Mouse (Mus musculus) midbrain, postnatal 0 days (tissue): ENCODE measurements around the gene Oaz2. TPM values are rescaled to one million over a fixed set of nuclear protein-coding genes. Genes with fewer than 3 reads are reported as not detected.
"Not testable (repeated sequence)": the region's sequence is repeated elsewhere in the genome, so short reads cannot be mapped to it uniquely, and the experiment has no call there.

ENCODE experiments used
- ATAC-seq: fragments of 200-750 bp; cut with Nextera tagmentation; 2 replicates; pipeline ENCODE4 v1.8.0; 2017; ENCODE audit warnings: moderate number of reproducible peaks, mild to moderate bottlenecking, moderate TSS enrichment, moderate library complexity; ENCODE audit not compliant: low FRiP score
- DNase-seq: peaks from one replicate; pipeline ENCODE4 v3.0.0-alpha.2; 2015; ENCODE audit warnings: low spot score
- H3K27ac ChIP-seq: fragments of 300-500 bp; sonication (generic); 2 replicates; pipeline ENCODE4 v1.5.1; 2014; ENCODE audit warnings: low read depth, mild to moderate bottlenecking, low read length, mixed read lengths
- H3K27me3 ChIP-seq: fragments of 300-500 bp; sonication (generic); 2 replicates; pipeline ENCODE4 v1.6.1; 2014; ENCODE audit warnings: low read length, control low read depth, mixed read lengths; ENCODE audit not compliant: insufficient read depth
- H3K36me3 ChIP-seq: fragments of 300-500 bp; sonication (generic); 2 replicates; pipeline ENCODE4 v1.6.1; 2014; ENCODE audit warnings: low read length, control low read depth, mixed read lengths; ENCODE audit not compliant: insufficient read depth
- H3K4me1 ChIP-seq: fragments of 300-500 bp; sonication (generic); 2 replicates; pipeline ENCODE4 v1.6.1; 2014; ENCODE audit warnings: mild to moderate bottlenecking, control low read depth, antibody characterized with exemption, low read length, mixed read lengths; ENCODE audit not compliant: insufficient read depth
- H3K4me2 ChIP-seq: fragments of 300-500 bp; sonication (generic); 2 replicates; pipeline ENCODE4 v1.6.1; 2014; ENCODE audit warnings: low read depth, mild to moderate bottlenecking, low read length, mixed read lengths; ENCODE audit not compliant: poor library complexity, severe bottlenecking
- H3K4me3 ChIP-seq: fragments of 300-500 bp; sonication (generic); 2 replicates; pipeline ENCODE4 v1.5.1; 2014; ENCODE audit warnings: low read depth, mild to moderate bottlenecking, low read length, moderate library complexity
- H3K9ac ChIP-seq: fragments of 300-500 bp; sonication (generic); replicated peaks from 2 replicates; pipeline ENCODE4 v1.6.1; 2014; ENCODE audit warnings: mild to moderate bottlenecking, low read length, moderate library complexity, mixed read lengths; ENCODE audit not compliant: poor library complexity, severe bottlenecking
- H3K9me3 ChIP-seq: fragments of 300-500 bp; sonication (generic); 2 replicates; pipeline ENCODE4 v1.6.1; 2016; ENCODE audit warnings: low read length, control low read depth
- CTCF ChIP-seq: IDR thresholded peaks from 2 replicates; pipeline ENCODE4 v1.5.1; 2016; ENCODE audit warnings: antibody characterized with exemption, mild to moderate bottlenecking
- WGBS: fragments of 180-500 bp; shearing (Covaris S2); extraction: QIAGEN DNeasy Blood & Tissue Kit; methylation state at CpG from one replicate; pipeline ENCODE4 v1.1.7; 2014; 5-methylcytosine and 5-hydroxymethylcytosine counted together
- polyA plus RNA-seq: library from polyadenylated mRNA; unstranded; fragments of >200 nt; fragmentation: Nextera tagmentation; extraction: Ambion mirVana; gene quantifications from 2 replicates; pipeline ENCODE4 v1.2.1, GENCODE M21; 2015
- total RNA-seq: library from RNA; depleted of rRNA; stranded (reverse); fragments of >200 nt; gene quantifications from 2 replicates; pipeline ENCODE4 v1.2.3, GENCODE M21; 2014

Gene Oaz2
- total and polyA plus RNA-seq, 2 experiments from 2014 or later = 252 to 382 TPM

DNA sequence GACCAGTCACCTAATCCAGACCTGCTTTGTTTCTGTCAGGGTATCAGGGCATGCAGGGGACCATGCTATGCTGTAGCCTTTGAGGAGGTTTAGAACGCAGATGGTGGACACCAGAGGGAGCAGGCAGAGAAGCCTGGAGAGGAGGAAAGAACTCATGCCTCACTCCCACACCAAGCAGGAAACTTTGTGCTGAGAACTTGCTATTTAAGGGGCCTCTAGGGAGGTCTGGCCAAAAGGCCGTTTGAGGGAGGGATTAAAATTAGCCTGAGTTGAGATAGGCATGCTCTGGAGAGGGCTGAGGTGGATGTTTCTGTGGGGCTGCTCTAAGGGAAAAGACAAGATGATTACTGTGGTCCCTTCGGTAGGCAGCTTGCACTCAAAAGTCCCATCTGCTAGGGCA is 21.8 kb upstream of the Oaz2 start:
- H3K36me3 ChIP-seq = no peaks in the 10 kb centered on the region
- no peak overlapping the region for H3K4me2 ChIP-seq
- TF ChIP-seq CTCF = no peak
- H3K4me3 ChIP-seq = no peak overlapping the region
- H3K27me3 ChIP-seq = no peaks in the 10 kb centered on the region
- DNase-seq (no peak), ATAC-seq (no peak)
- H3K4me1 ChIP-seq = no peaks in the 10 kb centered on the region
- 54% methylated on average over 3 of the region's 3 CpGs for WGBS
- H3K9me3 ChIP-seq = no peaks in the 10 kb centered on the region
- H3K27ac ChIP-seq = no peak overlapping the region
- H3K9ac ChIP-seq = no peak overlapping the region

DNA sequence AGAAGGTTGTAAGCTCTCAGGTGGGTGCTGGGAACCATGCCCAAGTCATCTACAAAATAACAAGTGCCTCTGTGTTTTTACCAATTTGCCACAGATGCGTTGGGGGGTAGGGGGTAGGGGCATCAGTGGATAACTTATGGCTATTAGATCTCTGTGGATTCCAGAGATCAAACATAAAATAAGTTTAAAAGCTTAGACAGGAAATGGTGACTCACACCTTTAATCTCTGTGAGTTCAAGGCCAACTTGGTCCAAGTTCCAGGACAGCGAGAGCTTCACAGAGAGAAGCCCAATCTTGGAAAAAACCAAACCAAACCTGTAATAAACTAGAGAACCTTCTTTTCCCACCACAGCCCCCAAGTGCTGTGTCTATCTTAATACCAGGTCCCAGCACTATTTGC is 21.0 kb upstream of the Oaz2 start:
- WGBS = 95% methylated on average over 2 of the region's 2 CpGs
- Histone ChIP-seq H3K9ac (no peak overlapping the region), H3K36me3 (no peaks in the 10 kb centered on the region), H3K9me3 (no peaks in the 10 kb centered on the region), H3K4me2 (no peak overlapping the region), H3K4me1 (no peaks in the 10 kb centered on the region), H3K27ac (no peak overlapping the region), H3K4me3 (no peak overlapping the region), H3K27me3 (no peaks in the 10 kb centered on the region)
- no peak for ATAC-seq
- no peak for TF ChIP-seq CTCF
- no peak for DNase-seq

DNA sequence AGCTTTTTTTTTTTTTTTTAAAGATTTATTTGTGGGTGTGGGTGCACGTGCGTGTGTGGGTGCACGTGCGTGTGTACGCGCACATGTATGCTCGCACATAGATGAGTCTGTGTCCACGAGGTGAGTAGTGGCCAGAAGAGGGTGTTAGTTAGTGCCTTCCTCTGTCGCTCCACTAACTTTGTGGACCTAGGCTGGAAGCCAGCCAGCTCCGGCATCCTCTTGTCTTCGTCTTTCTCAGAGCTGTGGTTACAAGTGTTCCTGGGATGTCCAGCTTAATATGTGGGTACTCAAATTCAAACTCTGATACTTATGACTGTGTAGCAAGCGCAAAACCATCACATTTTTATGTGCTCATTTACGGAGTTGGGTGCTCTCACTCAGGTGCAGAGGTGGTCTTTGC is 19.1 kb upstream of the Oaz2 start:
- no peaks in the 10 kb centered on the region for H3K27me3 ChIP-seq
- H3K4me3 ChIP-seq = no peak overlapping the region
- DNase-seq = no peak
- H3K9ac ChIP-seq = no peak overlapping the region
- ATAC-seq = no peak
- no peaks in the 10 kb centered on the region for H3K4me1 ChIP-seq
- no peak overlapping the region for H3K27ac ChIP-seq
- TF ChIP-seq CTCF = no peak
- 93% methylated on average over 13 of the region's 13 CpGs for WGBS
- no peaks in the 10 kb centered on the region for H3K36me3 ChIP-seq
- H3K9me3 ChIP-seq = no peaks in the 10 kb centered on the region
- H3K4me2 ChIP-seq = no peak overlapping the region

DNA sequence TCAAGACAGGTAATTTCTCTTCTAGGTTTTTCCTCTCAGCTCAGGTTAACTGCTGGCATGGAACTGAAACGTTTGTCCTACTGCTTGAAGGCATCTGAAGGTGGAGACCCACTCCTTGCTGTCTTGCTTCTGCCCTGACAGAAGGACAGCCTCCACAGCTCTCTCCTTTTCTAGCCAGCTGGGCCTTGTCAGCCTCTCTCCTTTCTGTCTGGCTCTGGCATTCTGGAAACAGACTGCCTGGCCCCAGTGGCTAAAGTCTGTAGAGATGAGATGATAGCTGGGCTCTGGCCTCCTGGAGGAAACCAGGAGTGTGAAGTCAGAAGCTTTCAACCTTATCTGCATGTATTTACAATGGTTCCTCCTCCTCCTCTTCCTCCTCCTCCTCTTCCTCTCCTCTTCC is 17.8 kb upstream of the Oaz2 start:
- no peak overlapping the region for H3K27ac ChIP-seq
- no peak overlapping the region for H3K4me3 ChIP-seq
- H3K4me2 ChIP-seq = no peak overlapping the region
- ATAC-seq (no peak), DNase-seq (no peak)
- no peaks in the 10 kb centered on the region for H3K36me3 ChIP-seq
- no peaks in the 10 kb centered on the region for H3K4me1 ChIP-seq
- H3K9ac ChIP-seq = no peak overlapping the region
- no peak for TF ChIP-seq CTCF
- H3K9me3 ChIP-seq = no peaks in the 10 kb centered on the region
- H3K27me3 ChIP-seq = no peaks in the 10 kb centered on the region
- 54% methylated on average over 1 of the region's 1 CpGs for WGBS

DNA sequence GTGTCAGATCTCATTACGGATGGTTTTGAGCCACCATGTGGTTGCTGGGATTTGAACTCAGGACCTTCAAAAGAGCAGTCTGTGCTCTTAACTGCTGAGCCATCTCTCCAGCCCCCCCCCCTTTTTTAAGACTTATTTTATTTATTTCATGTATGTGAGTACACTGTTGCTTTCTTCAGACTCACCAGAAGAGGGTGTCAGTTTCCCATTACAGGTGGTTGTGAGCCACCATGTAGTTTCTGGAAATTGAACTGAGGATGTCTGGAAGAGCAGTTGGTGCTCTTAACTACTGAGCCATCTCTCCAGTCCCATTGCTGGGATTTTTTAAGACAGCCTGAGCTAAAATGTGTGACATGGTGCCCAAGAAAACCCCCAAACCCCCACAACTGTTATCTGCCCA is 15.8 kb upstream of the Oaz2 start:
- not testable (repeated sequence) for H3K27me3 ChIP-seq, H3K9ac ChIP-seq, H3K9me3 ChIP-seq, H3K4me2 ChIP-seq, H3K27ac ChIP-seq, H3K4me1 ChIP-seq, H3K36me3 ChIP-seq, DNase-seq, ATAC-seq, H3K4me3 ChIP-seq
- WGBS = 96% methylated on average over 1 of the region's 1 CpGs
- TF ChIP-seq CTCF = peak; percentile 49

DNA sequence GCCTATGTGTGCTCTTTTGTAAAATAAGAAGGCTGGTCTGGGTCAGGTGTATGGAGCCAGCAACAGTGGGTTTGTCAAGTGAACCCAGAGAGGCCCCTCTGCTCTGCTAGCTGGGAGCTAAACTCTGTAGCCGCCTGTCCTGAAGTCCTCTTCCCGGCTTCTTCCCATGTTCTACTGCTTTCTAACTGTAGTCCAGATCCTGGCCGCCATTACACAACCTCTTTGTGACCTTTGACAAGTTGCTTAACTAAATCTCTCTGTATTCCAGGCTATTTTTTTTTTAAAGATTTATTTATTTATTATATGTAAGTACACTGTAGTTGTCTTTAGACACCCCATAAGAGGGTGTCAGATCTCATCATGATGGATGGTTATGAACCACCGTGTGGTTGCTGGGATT is 14.1 kb upstream of the Oaz2 start:
- WGBS = 97% methylated on average over 4 of the region's 4 CpGs
- no peaks in the 10 kb centered on the region for H3K36me3 ChIP-seq

More for the DNA sequence above, 14.1 kb upstream of the Oaz2 start:
- no peaks in the 10 kb centered on the region for H3K4me1 ChIP-seq
- no peak for DNase-seq
- H3K27ac ChIP-seq = no peak overlapping the region
- no peak overlapping the region for H3K9ac ChIP-seq
- H3K4me3 ChIP-seq = no peak overlapping the region
- no peaks in the 10 kb centered on the region for H3K27me3 ChIP-seq
- ATAC-seq = no peak
- TF ChIP-seq CTCF = no peak
- no peak overlapping the region for H3K4me2 ChIP-seq
- H3K9me3 ChIP-seq = no peaks in the 10 kb centered on the region
